Mouse (Mus musculus) midbrain, embryonic 13.5 days (tissue): ENCODE results near the gene Bmper. TPM values are rescaled to one million over a fixed set of nuclear protein-coding genes. Genes with fewer than 3 reads are reported as not detected.

Experiments
- ATAC-seq: fragments of 200-750 bp; cut with Nextera tagmentation; 2 replicates; pipeline ENCODE4 v1.8.0; 2017; ENCODE audit warnings: mild to moderate bottlenecking, moderate TSS enrichment, moderate library complexity
- H3K27ac ChIP-seq: fragments of 300-500 bp; sonication (generic); 2 replicates; pipeline ENCODE4 v1.5.1; 2015; ENCODE audit warnings: inconsistent platforms, mild to moderate bottlenecking, moderate library complexity
- H3K27me3 ChIP-seq: fragments of 300-500 bp; sonication (generic); 2 replicates; pipeline ENCODE4 v1.6.1; 2015; ENCODE audit warnings: mild to moderate bottlenecking, inconsistent platforms
- H3K36me3 ChIP-seq: fragments of 300-500 bp; sonication (generic); 2 replicates; pipeline ENCODE4 v1.6.1; 2015; ENCODE audit warnings: mild to moderate bottlenecking, inconsistent platforms
- H3K4me1 ChIP-seq: fragments of 300-500 bp; sonication (generic); replicated peaks from 2 replicates; pipeline ENCODE4 v1.6.1; 2015; ENCODE audit warnings: inconsistent platforms
- H3K4me2 ChIP-seq: fragments of 300-500 bp; sonication (generic); replicated peaks from 2 replicates; pipeline ENCODE4 v1.6.1; 2015; ENCODE audit warnings: moderate library complexity, mild to moderate bottlenecking, inconsistent platforms
- H3K4me3 ChIP-seq: fragments of 300-500 bp; sonication (generic); replicated peaks from 2 replicates; pipeline ENCODE4 v1.5.1; 2015; ENCODE audit warnings: mild to moderate bottlenecking, inconsistent platforms
- H3K9ac ChIP-seq: fragments of 300-500 bp; sonication (generic); replicated peaks from 2 replicates; pipeline ENCODE4 v1.6.1; 2015; ENCODE audit warnings: mild to moderate bottlenecking, inconsistent platforms
- H3K9me3 ChIP-seq: fragments of 300-500 bp; sonication (generic); 2 replicates; pipeline ENCODE4 v1.6.1; 2016; ENCODE audit warnings: mild to moderate bottlenecking, inconsistent platforms
- WGBS: fragments of 180-500 bp; shearing (Covaris S2); methylation state at CpG from one replicate; pipeline ENCODE4 v1.1.7; 2015; 5-methylcytosine and 5-hydroxymethylcytosine counted together
- polyA plus RNA-seq: library from polyadenylated mRNA; unstranded; fragments of >200 nt; fragmentation: Nextera tagmentation; extraction: Ambion mirVana; gene quantifications from 2 replicates; pipeline ENCODE4 v1.2.1, GENCODE M21; 2015

The Bmper gene
- polyA plus RNA-seq, 1 experiment from 2014 or later: 3.8 TPM

GRCm38 (mm10) chr9:23236635-23237279 is 13.9 kb downstream of the Bmper start:
- Histone ChIP-seq H3K9me3 (no peaks in the 10 kb centered on the region), H3K4me2 (no peak overlapping the region), H3K27ac (no peak overlapping the region), H3K4me1 (0 out of 2 replicates have a peak, but pooled peaks cover 12% of the 10 kb centered on the region), H3K4me3 (no peak overlapping the region), H3K9ac (no peak overlapping the region), H3K27me3 (no peaks in the 10 kb centered on the region), H3K36me3 (no peaks in the 10 kb centered on the region)
- 50% methylated on average over 6 of the region's 6 CpGs for WGBS
- ATAC-seq: peak; percentile 75; the same call in 1 of the 2 replicates

DNA sequence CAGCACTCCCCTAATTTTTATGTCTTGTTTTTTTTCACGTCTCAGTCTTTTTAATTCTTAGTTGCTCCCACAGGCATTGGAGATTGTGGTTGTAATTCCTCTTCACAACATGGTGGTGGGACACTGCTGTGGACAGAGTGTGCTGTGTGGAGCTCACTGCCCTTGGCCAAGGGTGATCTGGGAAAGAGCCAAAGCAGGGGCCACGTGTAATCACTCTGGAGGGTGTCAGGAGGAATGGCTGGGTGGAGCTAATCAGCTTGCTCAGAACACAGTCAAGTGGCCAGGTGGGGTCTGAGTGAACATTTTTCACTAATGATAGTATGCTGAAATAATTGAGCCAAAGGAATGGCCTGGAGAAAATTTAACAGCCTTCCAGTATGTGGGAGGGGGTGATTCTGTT is 16.1 kb downstream of the Bmper start:
- H3K9ac ChIP-seq: no peak overlapping the region
- no peak for ATAC-seq
- H3K4me1 ChIP-seq: 0 out of 2 replicates have a peak, but pooled peaks cover 12% of the 10 kb centered on the region
- WGBS: 69% methylated on average over 2 of the region's 2 CpGs
- H3K4me3 ChIP-seq: no peak overlapping the region
- no peaks in the 10 kb centered on the region for H3K27me3 ChIP-seq
- no peak overlapping the region for H3K4me2 ChIP-seq
- H3K27ac ChIP-seq: no peak overlapping the region
- H3K9me3 ChIP-seq: no peaks in the 10 kb centered on the region
- no peaks in the 10 kb centered on the region for H3K36me3 ChIP-seq

- 83% methylated on average over 3 of the region's 3 CpGs for WGBS
- Histone ChIP-seq H3K27ac (no peak overlapping the region), H3K4me2 (no peak overlapping the region), H3K4me1 (no peaks in the 10 kb centered on the region), H3K4me3 (no peak overlapping the region), H3K36me3 (no peaks in the 10 kb centered on the region), H3K9me3 (no peaks in the 10 kb centered on the region), H3K9ac (no peak overlapping the region), H3K27me3 (no peaks in the 10 kb centered on the region)
- no peak for ATAC-seq
These were observed 20.0 kb downstream of the Bmper start for GRCm38 (mm10) chr9:23242911-23243310.

- Histone ChIP-seq H3K4me2 (no peak overlapping the region), H3K9me3 (no peaks in the 10 kb centered on the region), H3K9ac (no peak overlapping the region), H3K27ac (no peak overlapping the region), H3K36me3 (no peaks in the 10 kb centered on the region), H3K4me3 (no peak overlapping the region), H3K4me1 (no peaks in the 10 kb centered on the region), H3K27me3 (no peaks in the 10 kb centered on the region)
- 71% methylated on average over 6 of the region's 6 CpGs for WGBS
- ATAC-seq: no peak
These were observed 21.0 kb downstream of the Bmper start for GRCm38 (mm10) chr9:23243869-23244268.

GRCm38 (mm10) chr9:23246389-23246788 is 23.5 kb downstream of the Bmper start:
- H3K9ac ChIP-seq: no peak overlapping the region
- WGBS: 80% methylated on average over 9 of the region's 9 CpGs
- H3K9me3 ChIP-seq: no peaks in the 10 kb centered on the region
- H3K4me3 ChIP-seq: no peak overlapping the region
- H3K4me2 ChIP-seq: no peak overlapping the region
- no peaks in the 10 kb centered on the region for H3K36me3 ChIP-seq
- peaks cover 6% of the 10 kb centered on the region; the same call in 1 of the 2 replicates for H3K27me3 ChIP-seq
- no peaks in the 10 kb centered on the region for H3K4me1 ChIP-seq
- ATAC-seq: no peak
- no peak overlapping the region for H3K27ac ChIP-seq

- no peak overlapping the region for H3K4me3 ChIP-seq
- no peak overlapping the region for H3K4me2 ChIP-seq
- H3K27me3 ChIP-seq: peaks cover 10% of the 10 kb centered on the region; the same call in 1 of the 2 replicates
- peak; percentile 53; the same call in 1 of the 2 replicates for ATAC-seq
- H3K27ac ChIP-seq: no peak overlapping the region
- no peak overlapping the region for H3K9ac ChIP-seq
- 7% methylated on average over 5 of the region's 5 CpGs for WGBS
- H3K9me3 ChIP-seq: no peaks in the 10 kb centered on the region
- H3K36me3 ChIP-seq: no peaks in the 10 kb centered on the region
- H3K4me1 ChIP-seq: peaks cover 25% of the 10 kb centered on the region
These were observed 27.1 kb downstream of the Bmper start for GRCm38 (mm10) chr9:23250026-23250425.

DNA sequence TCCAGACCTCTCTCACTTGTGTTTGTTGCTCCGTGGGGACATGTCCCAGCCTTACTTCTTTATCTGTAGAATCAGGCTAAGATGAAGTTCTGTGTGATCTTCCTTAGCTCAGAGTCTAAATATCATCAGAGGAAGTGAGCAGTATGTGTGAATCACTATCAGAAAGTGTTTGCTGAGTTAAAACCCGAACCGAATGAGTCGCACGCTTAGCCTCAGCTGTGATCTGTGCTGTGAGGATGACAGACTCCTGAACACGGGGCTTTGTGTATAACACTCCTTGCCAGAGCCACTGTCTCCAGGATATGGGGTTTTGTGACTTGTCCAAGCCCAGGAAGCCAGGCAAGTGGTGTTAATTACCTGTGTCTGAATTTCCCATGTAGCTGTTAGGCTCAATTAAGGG is 28.1 kb downstream of the Bmper start:
- Histone ChIP-seq H3K27me3 (peaks cover 10% of the 10 kb centered on the region; the same call in 1 of the 2 replicates), H3K27ac (no peak overlapping the region), H3K36me3 (no peaks in the 10 kb centered on the region), H3K9ac (no peak overlapping the region), H3K4me3 (no peak overlapping the region), H3K4me2 (no peak overlapping the region), H3K9me3 (no peaks in the 10 kb centered on the region), H3K4me1 (peaks cover 25% of the 10 kb centered on the region)
- ATAC-seq: no peak
- WGBS: 86% methylated on average over 6 of the region's 6 CpGs

DNA sequence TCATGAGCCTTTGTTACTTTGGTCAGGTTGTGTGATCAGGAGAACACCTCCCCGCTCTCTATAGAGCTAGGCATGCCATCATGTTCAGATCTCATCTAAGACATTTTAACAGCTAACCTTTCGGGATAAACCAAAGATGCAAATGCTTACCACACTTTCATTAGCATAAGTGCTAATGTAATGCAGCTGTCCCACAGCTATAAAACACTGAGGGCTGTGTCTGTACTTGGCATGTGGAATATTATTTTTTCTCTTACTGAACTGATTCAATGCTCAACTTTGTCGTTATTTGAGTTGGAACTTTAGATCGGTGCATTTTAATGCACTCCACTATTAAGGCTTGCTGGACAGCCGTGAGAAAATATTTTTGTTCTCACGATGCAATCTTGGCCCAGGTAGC is 30.7 kb downstream of the Bmper start:
- no peak overlapping the region for H3K27ac ChIP-seq
- no peaks in the 10 kb centered on the region for H3K36me3 ChIP-seq
- no peak overlapping the region for H3K4me3 ChIP-seq
- H3K9me3 ChIP-seq: no peaks in the 10 kb centered on the region
- H3K4me1 ChIP-seq: peaks cover 25% of the 10 kb centered on the region
- peak overlapping the region; percentile 56; the same call in 1 of the 2 replicates for H3K4me2 ChIP-seq
- WGBS: 84% methylated on average over 6 of the region's 6 CpGs
- no peak overlapping the region for H3K9ac ChIP-seq
- ATAC-seq: no peak
- H3K27me3 ChIP-seq: peaks cover 10% of the 10 kb centered on the region; the same call in 1 of the 2 replicates

GRCm38 (mm10) chr9:23254237-23255214 is 31.6 kb downstream of the Bmper start:
- peak overlapping the region; percentile 56 for H3K4me2 ChIP-seq
- peaks cover 10% of the 10 kb centered on the region; the same call in 1 of the 2 replicates for H3K27me3 ChIP-seq
- H3K4me1 ChIP-seq: peaks cover 25% of the 10 kb centered on the region
- peak overlapping the region; percentile 40 for H3K9ac ChIP-seq
- peak overlapping the region; percentile 35 for H3K4me3 ChIP-seq
- WGBS: 33% methylated on average over 37 of the region's 37 CpGs
- H3K27ac ChIP-seq: no peak overlapping the region
- H3K36me3 ChIP-seq: no peaks in the 10 kb centered on the region
- ATAC-seq: peak; percentile 62
- no peaks in the 10 kb centered on the region for H3K9me3 ChIP-seq

DNA sequence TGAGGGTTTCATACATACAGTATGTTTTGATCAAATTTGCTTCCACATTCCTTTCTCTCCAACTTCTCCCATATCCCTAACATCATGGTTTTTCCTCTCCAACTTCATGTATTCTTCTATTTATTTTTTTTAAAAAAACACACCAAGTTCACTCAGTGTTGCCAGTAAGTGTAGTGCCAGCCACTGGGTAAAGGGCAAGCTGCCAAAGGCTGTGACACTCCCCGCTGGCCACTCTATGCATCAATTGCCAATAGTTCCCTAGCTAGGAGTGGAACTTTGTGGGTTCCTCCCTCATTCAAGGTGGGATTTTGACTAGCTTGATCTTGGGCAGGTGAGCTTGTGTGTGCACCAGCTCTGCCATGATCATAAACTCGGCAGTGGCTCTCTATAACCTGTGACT is 33.0 kb downstream of the Bmper start:
- ATAC-seq: no peak
- Histone ChIP-seq H3K9ac (no peak overlapping the region), H3K4me2 (no peak overlapping the region), H3K9me3 (no peaks in the 10 kb centered on the region), H3K27me3 (peaks cover 6% of the 10 kb centered on the region; the same call in 1 of the 2 replicates), H3K4me3 (no peak overlapping the region), H3K4me1 (peaks cover 25% of the 10 kb centered on the region), H3K27ac (no peak overlapping the region), H3K36me3 (no peaks in the 10 kb centered on the region)
- 96% methylated on average over 2 of the region's 2 CpGs for WGBS

DNA sequence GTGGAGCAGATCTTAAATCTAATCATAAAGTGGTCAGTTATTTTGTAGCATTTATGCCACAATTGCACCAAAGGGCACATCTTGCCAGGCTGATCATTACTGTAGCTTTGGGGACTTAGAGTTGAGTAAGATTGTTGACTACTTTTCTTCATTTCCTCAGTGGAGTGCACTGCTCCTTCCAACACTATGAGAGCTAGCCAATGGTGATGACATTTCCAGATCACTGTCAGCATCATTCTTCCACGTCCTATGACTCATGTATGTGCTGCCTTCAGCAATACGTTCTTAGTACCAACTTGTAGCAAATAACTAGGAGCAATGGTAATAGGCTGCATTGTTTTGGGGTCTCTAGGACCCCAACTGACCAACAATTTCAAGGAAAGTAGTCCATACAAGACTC is 33.7 kb downstream of the Bmper start:
- Histone ChIP-seq H3K4me2 (no peak overlapping the region), H3K4me3 (no peak overlapping the region), H3K9me3 (no peaks in the 10 kb centered on the region), H3K27me3 (0 out of 2 replicates have a peak, but pooled peaks cover 4% of the 10 kb centered on the region), H3K4me1 (peaks cover 25% of the 10 kb centered on the region), H3K27ac (no peak overlapping the region), H3K36me3 (no peaks in the 10 kb centered on the region), H3K9ac (no peak overlapping the region)
- ATAC-seq: no peak
- 96% methylated on average over 2 of the region's 2 CpGs for WGBS

DNA sequence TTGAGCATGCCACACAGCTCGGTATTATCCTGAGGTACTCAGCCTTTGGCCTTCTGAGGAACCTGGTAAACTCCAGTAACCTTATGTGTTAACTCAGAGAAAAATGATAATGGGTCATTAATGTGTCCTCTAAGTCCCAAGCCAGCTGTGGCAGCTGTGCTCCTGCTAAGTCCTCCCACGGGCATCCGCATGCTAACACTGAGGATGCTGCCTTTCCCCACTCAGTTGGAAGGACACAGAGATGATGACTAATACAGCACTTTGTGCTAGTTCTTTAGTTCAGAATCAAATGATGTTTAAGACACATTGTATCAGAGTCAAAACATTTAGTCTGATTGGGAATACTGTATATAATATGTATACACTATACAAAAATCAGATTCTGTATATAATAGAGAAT is 39.0 kb downstream of the Bmper start:
- Histone ChIP-seq H3K4me2 (no peak overlapping the region), H3K27me3 (no peaks in the 10 kb centered on the region), H3K36me3 (no peaks in the 10 kb centered on the region), H3K9me3 (no peaks in the 10 kb centered on the region), H3K9ac (no peak overlapping the region), H3K27ac (no peak overlapping the region), H3K4me3 (no peak overlapping the region), H3K4me1 (no peaks in the 10 kb centered on the region)
- ATAC-seq: no peak
- WGBS: 94% methylated on average over 3 of the region's 3 CpGs
